Mouse (Mus musculus): ENCODE results near the gene Pard3b.

DNA sequence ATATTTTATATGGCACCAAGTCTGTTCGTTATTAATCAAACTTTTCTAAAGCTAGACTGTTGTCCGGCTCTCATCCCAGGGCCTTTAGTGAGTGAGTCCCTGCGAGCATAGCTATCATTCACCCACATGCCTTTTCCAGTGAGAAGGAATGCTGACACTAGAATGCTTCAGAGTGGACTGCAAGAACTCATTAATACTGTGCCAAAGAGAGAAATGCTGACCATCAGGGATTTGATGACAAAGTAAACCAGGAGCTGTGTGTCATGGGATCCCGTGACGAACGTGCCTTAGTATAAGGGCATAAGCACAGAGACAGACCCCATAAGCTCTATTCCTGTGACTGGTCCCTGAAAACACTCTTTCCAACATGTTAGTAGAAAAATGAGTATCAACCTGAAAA is 670.8 kb downstream of the Pard3b start:
- TF ChIP-seq POLR2A (IDR thresholded peaks at IDR 0.05; ENCODE audit: low read depth, low read length) (no peak), CTCF (IDR thresholded peaks at IDR 0.05; ENCODE audit: extremely low read depth, insufficient read depth, insufficient read length, insufficient replicate concordance) (no peak)

Measured in spleen, adult 2 months (tissue).